Mouse (Mus musculus): ENCODE results near the gene Rhobtb1. TPM values are rescaled to one million over a fixed set of nuclear protein-coding genes. Genes with fewer than 3 reads are reported as not detected.

Gene Rhobtb1
- polyA plus RNA-seq, 1 experiment from 2014 or later: 16.1 TPM

DNA sequence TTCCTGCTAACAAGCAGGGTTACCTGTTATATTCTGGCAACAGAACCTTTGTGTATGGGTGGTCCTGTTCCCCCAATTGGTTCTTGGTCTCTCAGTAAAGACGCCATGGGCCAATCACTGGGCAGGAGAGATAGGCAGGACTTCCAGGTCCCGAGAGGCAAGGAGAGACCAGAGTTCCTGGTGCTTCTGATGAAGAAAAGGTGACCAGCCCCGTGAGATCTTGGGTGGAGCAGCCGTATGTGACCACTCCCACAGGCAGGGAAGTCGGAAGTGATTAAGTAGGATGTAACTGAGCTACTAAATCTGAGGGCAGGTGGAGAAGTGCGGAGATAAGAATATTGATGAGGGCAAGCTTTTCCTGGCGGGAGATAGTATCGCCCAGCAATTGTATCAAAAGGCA lies 176.1 kb downstream of the Rhobtb1 start:
- no peak overlapping the region for H3K4me2 ChIP-seq (ENCODE audit: low read depth)
- no peak overlapping the region for H3K9ac ChIP-seq (ENCODE audit: low read length)
- DNase-seq (ENCODE audit: low spot score): no peak
- H3K4me1 ChIP-seq (ENCODE audit: control insufficient read depth, insufficient read depth, low read length): no peaks in the 10 kb centered on the region
- no peaks in the 10 kb centered on the region for H3K36me3 ChIP-seq (ENCODE audit: control insufficient read depth, insufficient read depth, low read length)
- 72% methylated on average over 8 of the region's 8 CpGs for WGBS
- H3K27ac ChIP-seq (ENCODE audit: low read depth, low read length): no peak overlapping the region
- H3K27me3 ChIP-seq (ENCODE audit: control insufficient read depth, insufficient read depth, low read length): no peaks in the 10 kb centered on the region
- H3K9me3 ChIP-seq (ENCODE audit: control insufficient read depth, low read length): no peaks in the 10 kb centered on the region
- no peak overlapping the region for H3K4me3 ChIP-seq (ENCODE audit: low read depth, low read length)
- ATAC-seq (ENCODE audit: insufficient read depth, low FRiP score, low TSS enrichment): no peak

DNA sequence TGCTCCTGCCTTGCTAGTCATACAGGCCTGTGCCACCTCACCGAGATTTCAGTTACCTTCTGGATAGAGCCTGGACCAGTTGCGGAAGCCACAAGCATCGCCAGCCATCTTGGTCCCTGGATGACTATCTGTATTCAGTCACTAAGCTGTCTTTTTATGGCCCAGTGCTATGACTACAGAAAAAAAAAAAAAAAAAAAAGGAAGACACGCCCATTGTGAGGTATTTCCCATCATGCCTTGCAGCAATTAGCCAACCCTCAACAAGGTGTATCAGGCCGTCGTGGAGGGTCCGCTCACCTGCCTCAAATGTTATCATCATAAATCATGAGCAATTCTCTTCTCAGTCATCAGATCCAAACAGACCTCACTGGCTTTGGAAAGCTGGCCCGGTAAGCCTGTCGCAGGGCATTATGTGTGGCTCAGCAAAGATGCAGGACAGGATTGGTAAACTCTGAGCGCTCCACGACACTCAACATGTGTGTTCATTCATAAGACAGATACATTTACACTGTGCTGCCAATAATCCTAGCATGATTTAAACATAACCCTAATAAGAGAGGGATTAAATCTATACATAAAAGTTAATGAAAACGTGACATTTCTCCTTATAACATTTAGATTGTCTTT lies 176.9 kb downstream of the Rhobtb1 start:
- 93% methylated on average over 12 of the region's 12 CpGs for WGBS
- Histone ChIP-seq H3K4me3 (ENCODE audit: low read depth, low read length) (no peak overlapping the region), H3K27ac (ENCODE audit: low read depth, low read length) (no peak overlapping the region), H3K4me1 (ENCODE audit: control insufficient read depth, insufficient read depth, low read length) (no peaks in the 10 kb centered on the region), H3K27me3 (ENCODE audit: control insufficient read depth, insufficient read depth, low read length) (no peaks in the 10 kb centered on the region), H3K9me3 (ENCODE audit: control insufficient read depth, low read length) (no peaks in the 10 kb centered on the region), H3K36me3 (ENCODE audit: control insufficient read depth, insufficient read depth, low read length) (no peaks in the 10 kb centered on the region), H3K9ac (ENCODE audit: low read length) (no peak overlapping the region), H3K4me2 (ENCODE audit: low read depth) (no peak overlapping the region)
- DNase-seq (ENCODE audit: low spot score): no peak
- no peak for ATAC-seq (ENCODE audit: insufficient read depth, low FRiP score, low TSS enrichment)

DNA sequence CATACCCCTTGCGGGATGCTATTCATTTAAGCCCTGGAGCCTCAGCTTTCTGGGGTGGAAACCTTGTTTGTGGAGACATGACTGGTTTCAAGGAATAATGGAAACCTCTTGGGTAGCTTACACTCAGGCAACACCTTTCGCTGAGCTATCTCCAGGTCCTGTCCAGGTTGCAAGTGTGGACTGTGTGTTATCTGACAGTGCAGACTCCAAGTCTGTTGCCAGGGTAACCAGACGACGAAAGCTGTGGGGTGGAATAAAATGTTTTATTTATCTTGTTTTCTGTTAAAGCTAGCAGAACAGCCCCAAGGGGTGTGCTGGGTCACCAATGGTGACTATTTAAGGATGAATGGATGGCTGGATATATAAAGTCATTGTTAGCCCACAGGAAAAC lies 177.4 kb downstream of the Rhobtb1 start:
- ATAC-seq (ENCODE audit: insufficient read depth, low FRiP score, low TSS enrichment): no peak
- WGBS: 80% methylated on average over 4 of the region's 4 CpGs

GRCm38 (mm10) chr10:69331231-69331630 lies 180.0 kb downstream of the Rhobtb1 start:
- WGBS: 92% methylated on average over 6 of the region's 6 CpGs

More for the DNA sequence above, 177.4 kb downstream of the Rhobtb1 start:
- Histone ChIP-seq H3K4me3 (ENCODE audit: low read depth, low read length) (no peak overlapping the region), H3K27me3 (ENCODE audit: control insufficient read depth, insufficient read depth, low read length) (no peaks in the 10 kb centered on the region), H3K9me3 (ENCODE audit: control insufficient read depth, low read length) (no peaks in the 10 kb centered on the region), H3K36me3 (ENCODE audit: control insufficient read depth, insufficient read depth, low read length) (no peaks in the 10 kb centered on the region), H3K4me1 (ENCODE audit: control insufficient read depth, insufficient read depth, low read length) (no peaks in the 10 kb centered on the region), H3K27ac (ENCODE audit: low read depth, low read length) (no peak overlapping the region), H3K4me2 (ENCODE audit: low read depth) (no peak overlapping the region), H3K9ac (ENCODE audit: low read length) (no peak overlapping the region)
- DNase-seq (ENCODE audit: low spot score): no peak

DNA sequence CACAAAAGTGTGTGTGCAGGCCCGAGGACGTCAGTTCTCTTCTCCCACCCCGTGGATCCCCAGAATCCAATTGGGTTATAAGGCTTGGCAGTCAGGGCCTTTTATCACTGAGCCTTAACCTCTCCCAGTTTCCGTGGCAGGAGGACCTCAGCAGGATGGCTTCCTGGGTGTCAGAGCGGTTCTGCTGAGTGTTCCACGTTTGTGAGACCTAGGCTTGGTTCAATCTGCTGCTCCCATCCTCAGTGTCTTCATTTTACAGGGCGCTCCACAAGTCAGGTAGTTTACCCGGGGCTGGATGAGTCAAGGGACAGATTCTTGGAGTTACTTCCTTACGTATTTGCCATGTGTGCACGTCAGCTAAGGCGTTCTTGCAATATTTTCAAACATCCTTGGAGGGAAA lies 182.0 kb downstream of the Rhobtb1 start:
- Histone ChIP-seq H3K27me3 (ENCODE audit: control insufficient read depth, insufficient read depth, low read length) (no peaks in the 10 kb centered on the region), H3K4me1 (ENCODE audit: control insufficient read depth, insufficient read depth, low read length) (no peaks in the 10 kb centered on the region), H3K4me2 (ENCODE audit: low read depth) (no peak overlapping the region), H3K36me3 (ENCODE audit: control insufficient read depth, insufficient read depth, low read length) (peaks cover 6% of the 10 kb centered on the region; the same call in 1 of the 2 replicates), H3K9me3 (ENCODE audit: control insufficient read depth, low read length) (no peaks in the 10 kb centered on the region), H3K27ac (ENCODE audit: low read depth, low read length) (no peak overlapping the region), H3K4me3 (ENCODE audit: low read depth, low read length) (no peak overlapping the region), H3K9ac (ENCODE audit: low read length) (no peak overlapping the region)
- no peak for DNase-seq (ENCODE audit: low spot score)
- 90% methylated on average over 11 of the region's 11 CpGs for WGBS
- ATAC-seq (ENCODE audit: insufficient read depth, low FRiP score, low TSS enrichment): no peak

More at GRCm38 (mm10) chr10:69331231-69331630, 180.0 kb downstream of the Rhobtb1 start:
- no peak overlapping the region for H3K27ac ChIP-seq (ENCODE audit: low read depth, low read length)
- no peaks in the 10 kb centered on the region for H3K9me3 ChIP-seq (ENCODE audit: control insufficient read depth, low read length)
- H3K4me3 ChIP-seq (ENCODE audit: low read depth, low read length): no peak overlapping the region
- DNase-seq (ENCODE audit: low spot score) (no peak), ATAC-seq (ENCODE audit: insufficient read depth, low FRiP score, low TSS enrichment) (no peak)
- H3K4me2 ChIP-seq (ENCODE audit: low read depth): no peak overlapping the region
- H3K4me1 ChIP-seq (ENCODE audit: control insufficient read depth, insufficient read depth, low read length): no peaks in the 10 kb centered on the region
- H3K27me3 ChIP-seq (ENCODE audit: control insufficient read depth, insufficient read depth, low read length): no peaks in the 10 kb centered on the region
- peaks cover under 1% of the 10 kb centered on the region; the same call in 1 of the 2 replicates for H3K36me3 ChIP-seq (ENCODE audit: control insufficient read depth, insufficient read depth, low read length)
- no peak overlapping the region for H3K9ac ChIP-seq (ENCODE audit: low read length)

DNA sequence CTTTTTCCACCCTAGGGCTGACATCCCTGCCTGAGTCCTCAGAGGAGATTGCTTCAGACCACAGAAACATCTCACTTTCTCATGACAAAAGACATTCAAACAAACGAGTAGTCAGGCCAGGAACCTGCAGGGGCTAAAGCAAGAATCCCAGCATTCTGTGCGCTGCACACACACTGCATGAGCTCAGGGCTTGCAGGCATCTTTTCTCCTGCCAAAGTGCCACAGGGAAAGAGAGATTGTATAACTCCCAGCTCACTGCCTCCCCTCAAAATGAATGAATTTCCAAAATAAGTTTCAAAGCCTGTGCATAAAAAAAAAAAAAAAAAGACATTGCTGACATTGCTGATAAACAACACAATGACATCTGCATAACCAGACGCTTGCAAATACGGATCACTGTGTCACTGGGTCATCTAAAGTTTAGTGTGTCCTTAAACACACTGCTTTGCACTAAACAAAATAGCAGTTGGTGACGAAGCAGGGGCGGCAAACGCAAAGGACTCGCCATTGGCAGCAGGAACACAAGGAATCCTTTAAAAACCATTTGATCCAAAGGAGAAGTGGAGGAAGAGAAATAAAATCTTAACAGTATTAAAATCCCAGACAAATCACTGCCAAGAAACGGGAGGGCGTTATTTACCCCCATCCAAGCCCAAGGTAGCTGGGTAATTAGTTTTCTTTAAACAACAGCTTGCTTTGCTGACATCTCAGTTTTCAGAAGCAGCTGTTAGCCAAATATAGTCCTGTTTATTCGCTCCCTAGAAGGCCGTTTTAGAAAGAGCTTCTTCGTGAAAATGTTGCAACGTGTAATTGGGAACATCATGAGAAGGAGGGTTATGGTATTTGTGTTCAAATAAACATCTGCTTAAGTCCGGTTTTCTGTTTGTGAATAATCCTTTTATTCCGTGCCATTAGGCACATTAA lies 183.3 kb downstream of the Rhobtb1 start:
- ATAC-seq (ENCODE audit: insufficient read depth, low FRiP score, low TSS enrichment) (no peak), DNase-seq (ENCODE audit: low spot score) (no peak)
- WGBS: 81% methylated on average over 16 of the region's 16 CpGs
- Histone ChIP-seq H3K27ac (ENCODE audit: low read depth, low read length) (no peak overlapping the region), H3K4me2 (ENCODE audit: low read depth) (no peak overlapping the region), H3K4me1 (ENCODE audit: control insufficient read depth, insufficient read depth, low read length) (no peaks in the 10 kb centered on the region), H3K27me3 (ENCODE audit: control insufficient read depth, insufficient read depth, low read length) (no peaks in the 10 kb centered on the region), H3K9me3 (ENCODE audit: control insufficient read depth, low read length) (no peaks in the 10 kb centered on the region), H3K36me3 (ENCODE audit: control insufficient read depth, insufficient read depth, low read length) (peaks cover 8% of the 10 kb centered on the region; the same call in 1 of the 2 replicates), H3K4me3 (ENCODE audit: low read depth, low read length) (no peak overlapping the region), H3K9ac (ENCODE audit: low read length) (no peak overlapping the region)

DNA sequence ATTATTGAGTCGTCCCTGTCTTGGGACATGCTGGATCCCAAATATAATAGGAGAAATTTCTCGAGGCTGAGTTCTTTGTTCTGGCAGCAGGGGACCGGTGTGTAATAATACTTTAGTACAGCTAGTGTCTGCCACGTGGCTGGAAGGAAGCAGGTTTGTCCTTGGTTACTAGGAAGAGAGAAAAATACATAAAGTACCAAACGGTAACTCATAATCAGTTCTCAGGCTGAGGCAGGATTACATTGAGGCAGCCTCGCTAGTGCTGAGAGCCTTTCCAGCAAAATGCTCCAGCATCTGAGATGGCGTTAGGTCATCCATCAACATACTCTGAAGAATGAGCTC lies 183.9 kb downstream of the Rhobtb1 start:
- no peak for DNase-seq (ENCODE audit: low spot score)
- no peak overlapping the region for H3K9ac ChIP-seq (ENCODE audit: low read length)
- H3K36me3 ChIP-seq (ENCODE audit: control insufficient read depth, insufficient read depth, low read length): peaks cover 11% of the 10 kb centered on the region
- H3K9me3 ChIP-seq (ENCODE audit: control insufficient read depth, low read length): no peaks in the 10 kb centered on the region
- H3K27ac ChIP-seq (ENCODE audit: low read depth, low read length): no peak overlapping the region
- H3K4me2 ChIP-seq (ENCODE audit: low read depth): no peak overlapping the region
- 65% methylated on average over 7 of the region's 7 CpGs for WGBS
- H3K27me3 ChIP-seq (ENCODE audit: control insufficient read depth, insufficient read depth, low read length): no peaks in the 10 kb centered on the region
- H3K4me3 ChIP-seq (ENCODE audit: low read depth, low read length): no peak overlapping the region
- no peaks in the 10 kb centered on the region for H3K4me1 ChIP-seq (ENCODE audit: control insufficient read depth, insufficient read depth, low read length)
- no peak for ATAC-seq (ENCODE audit: insufficient read depth, low FRiP score, low TSS enrichment)

DNA sequence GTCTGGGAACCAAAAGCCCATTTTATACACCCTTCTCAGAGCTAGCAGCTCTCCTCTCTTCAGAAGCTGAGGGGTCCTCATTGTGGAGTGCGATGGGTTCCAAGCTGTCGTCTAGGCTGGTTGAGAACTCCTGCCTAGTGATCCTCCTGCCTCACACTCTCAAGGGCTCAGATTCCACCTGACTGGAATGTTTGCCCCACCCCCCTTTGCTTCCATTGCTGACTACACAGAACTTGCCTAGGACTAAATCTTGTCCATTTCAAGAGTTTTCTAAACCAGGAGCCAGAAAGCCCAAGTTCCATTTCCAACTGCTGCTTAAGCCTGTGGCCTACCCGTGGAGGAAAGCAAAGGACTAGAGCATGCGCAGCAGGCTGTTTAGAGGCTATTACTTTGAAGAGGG lies 184.4 kb downstream of the Rhobtb1 start:
- Histone ChIP-seq H3K9me3 (ENCODE audit: control insufficient read depth, low read length) (no peaks in the 10 kb centered on the region), H3K27ac (ENCODE audit: low read depth, low read length) (no peak overlapping the region), H3K36me3 (ENCODE audit: control insufficient read depth, insufficient read depth, low read length) (peaks cover 13% of the 10 kb centered on the region), H3K4me2 (ENCODE audit: low read depth) (no peak overlapping the region), H3K27me3 (ENCODE audit: control insufficient read depth, insufficient read depth, low read length) (no peaks in the 10 kb centered on the region), H3K4me1 (ENCODE audit: control insufficient read depth, insufficient read depth, low read length) (no peaks in the 10 kb centered on the region), H3K4me3 (ENCODE audit: low read depth, low read length) (no peak overlapping the region), H3K9ac (ENCODE audit: low read length) (no peak overlapping the region)
- no peak for ATAC-seq (ENCODE audit: insufficient read depth, low FRiP score, low TSS enrichment)
- 80% methylated on average over 4 of the region's 4 CpGs for WGBS
- DNase-seq (ENCODE audit: low spot score): no peak

DNA sequence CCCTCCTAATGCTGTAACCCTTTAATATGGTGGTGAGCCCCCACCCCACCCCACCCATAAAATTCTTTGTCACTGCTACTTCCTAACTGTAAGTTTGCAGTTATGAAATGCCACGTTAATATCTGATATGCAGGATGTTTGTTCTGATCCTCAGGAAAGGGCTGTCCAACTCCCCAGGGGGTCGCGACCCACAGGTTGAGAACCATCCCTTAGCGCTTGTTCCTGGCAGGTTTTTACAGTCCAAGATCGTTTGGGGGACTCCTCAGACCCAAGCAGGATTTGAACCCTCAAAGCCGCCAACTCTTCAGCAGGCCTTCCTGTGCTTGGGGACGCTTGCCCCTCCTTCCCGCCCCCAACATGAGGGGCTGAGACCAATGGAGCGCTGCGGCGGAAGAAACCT lies 185.0 kb downstream of the Rhobtb1 start:
- Histone ChIP-seq H3K9ac (ENCODE audit: low read length) (no peak overlapping the region), H3K27me3 (ENCODE audit: control insufficient read depth, insufficient read depth, low read length) (no peaks in the 10 kb centered on the region), H3K4me1 (ENCODE audit: control insufficient read depth, insufficient read depth, low read length) (no peaks in the 10 kb centered on the region), H3K9me3 (ENCODE audit: control insufficient read depth, low read length) (no peaks in the 10 kb centered on the region), H3K4me2 (ENCODE audit: low read depth) (no peak overlapping the region), H3K27ac (ENCODE audit: low read depth, low read length) (no peak overlapping the region), H3K4me3 (ENCODE audit: low read depth, low read length) (no peak overlapping the region), H3K36me3 (ENCODE audit: control insufficient read depth, insufficient read depth, low read length) (peaks cover 13% of the 10 kb centered on the region)
- ATAC-seq (ENCODE audit: insufficient read depth, low FRiP score, low TSS enrichment) (no peak), DNase-seq (ENCODE audit: low spot score) (no peak)
- WGBS: 96% methylated on average over 11 of the region's 11 CpGs
